Mouse (Mus musculus) cortical plate, adult 2 months (tissue): ENCODE measurements around the gene Tmc8.

Experiments used
- CTCF ChIP-seq: fragments of 200-500 bp; IDR thresholded peaks from 2 replicates; pipeline ENCODE4 v1.5.1; 2011; ENCODE audit warnings: mild to moderate bottlenecking, control low read depth, low read length; ENCODE audit not compliant: insufficient read depth; ENCODE audit errors: extremely low read depth
- POLR2A ChIP-seq: fragments of 200-500 bp; IDR thresholded peaks from 2 replicates; pipeline ENCODE4 v1.6.1; 2011; ENCODE audit warnings: mild to moderate bottlenecking, low read length, control low read depth; ENCODE audit not compliant: insufficient read depth; ENCODE audit errors: extremely low read depth

DNA sequence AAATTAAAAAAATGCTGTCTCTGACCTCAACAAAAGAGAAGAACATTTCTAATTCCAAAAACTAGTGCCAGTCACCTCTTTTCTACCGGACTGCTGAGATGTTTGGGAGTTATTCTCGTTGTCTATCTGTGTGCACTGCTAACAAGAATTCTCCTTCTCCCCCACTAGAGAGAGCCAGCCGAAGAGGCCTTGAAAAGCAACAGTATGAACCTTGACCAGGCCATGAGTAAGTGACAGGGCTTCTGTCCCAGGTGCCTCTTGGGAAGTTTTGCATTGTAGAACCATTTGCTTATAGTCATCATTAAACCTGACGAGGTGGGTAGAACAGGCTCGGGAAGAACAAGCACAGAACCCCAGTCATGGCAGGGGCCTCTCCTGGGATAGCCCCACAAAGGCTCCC, 43.8 kb upstream of the Tmc8 start:
- no peak for TF ChIP-seq POLR2A
- no peak for TF ChIP-seq CTCF
